Mouse (Mus musculus): ENCODE results near the gene Evi2a. TPM values are rescaled to one million over a fixed set of nuclear protein-coding genes. Genes with fewer than 3 reads are reported as not detected.

Gene Evi2a
- polyA plus RNA-seq, 1 experiment from 2014 or later = 2.9 TPM

- H3K4me2 ChIP-seq (replicated peaks; ENCODE audit: low read depth, low read length) = no peak overlapping the region
- H3K9ac ChIP-seq (ENCODE audit: low read depth, low read length) = no peak overlapping the region
- no peak overlapping the region for H3K4me3 ChIP-seq (ENCODE audit: low read length)
- no peaks in the 10 kb centered on the region for H3K9me3 ChIP-seq (ENCODE audit: control insufficient read depth, low read length)
- WGBS = 91% methylated on average over 3 of the region's 3 CpGs
- peaks cover 5% of the 10 kb centered on the region for H3K4me1 ChIP-seq (ENCODE audit: control insufficient read depth, insufficient read depth, low read length)
- H3K27me3 ChIP-seq (ENCODE audit: control insufficient read depth, insufficient read depth, low read length) = no peaks in the 10 kb centered on the region
- no peak overlapping the region for H3K27ac ChIP-seq (ENCODE audit: low read depth, low read length)
- ATAC-seq (ENCODE audit: low FRiP score, low TSS enrichment) = no peak
- peaks cover 3% of the 10 kb centered on the region; the same call in 1 of the 2 replicates for H3K36me3 ChIP-seq (ENCODE audit: control insufficient read depth, insufficient read depth, low read length)
These were observed 1.8 kb downstream of the Evi2a start for GRCm38 (mm10) chr11:79528601-79529000.

- 88% methylated on average over 5 of the region's 5 CpGs for WGBS
- no peaks in the 10 kb centered on the region for H3K9me3 ChIP-seq (ENCODE audit: control insufficient read depth, low read length)
- H3K27me3 ChIP-seq (ENCODE audit: control insufficient read depth, insufficient read depth, low read length) = no peaks in the 10 kb centered on the region
- H3K4me1 ChIP-seq (ENCODE audit: control insufficient read depth, insufficient read depth, low read length) = peaks cover 7% of the 10 kb centered on the region
- peaks cover 3% of the 10 kb centered on the region; the same call in 1 of the 2 replicates for H3K36me3 ChIP-seq (ENCODE audit: control insufficient read depth, insufficient read depth, low read length)
- no peak overlapping the region for H3K4me3 ChIP-seq (ENCODE audit: low read length)
- H3K27ac ChIP-seq (ENCODE audit: low read depth, low read length) = no peak overlapping the region
- H3K9ac ChIP-seq (ENCODE audit: low read depth, low read length) = no peak overlapping the region
- no peak overlapping the region for H3K4me2 ChIP-seq (replicated peaks; ENCODE audit: low read depth, low read length)
- no peak for ATAC-seq (ENCODE audit: low FRiP score, low TSS enrichment)
These were observed 2.5 kb downstream of the Evi2a start for GRCm38 (mm10) chr11:79527739-79528384.

GRCm38 (mm10) chr11:79527015-79527738 lies 3.2 kb downstream of the Evi2a start:
- Histone ChIP-seq H3K9me3 (ENCODE audit: control insufficient read depth, low read length) (no peaks in the 10 kb centered on the region), H3K9ac (ENCODE audit: low read depth, low read length) (no peak overlapping the region), H3K4me2 (replicated peaks; ENCODE audit: low read depth, low read length) (no peak overlapping the region), H3K36me3 (ENCODE audit: control insufficient read depth, insufficient read depth, low read length) (peaks cover 3% of the 10 kb centered on the region; the same call in 1 of the 2 replicates), H3K4me3 (ENCODE audit: low read length) (no peak overlapping the region), H3K27ac (ENCODE audit: low read depth, low read length) (no peak overlapping the region), H3K4me1 (ENCODE audit: control insufficient read depth, insufficient read depth, low read length) (peaks cover 7% of the 10 kb centered on the region), H3K27me3 (ENCODE audit: control insufficient read depth, insufficient read depth, low read length) (no peaks in the 10 kb centered on the region)
- 80% methylated on average over 15 of the region's 15 CpGs for WGBS
- no peak for ATAC-seq (ENCODE audit: low FRiP score, low TSS enrichment)

GRCm38 (mm10) chr11:79526549-79526948 lies 3.9 kb downstream of the Evi2a start:
- 91% methylated on average over 3 of the region's 3 CpGs for WGBS
- no peak for ATAC-seq (ENCODE audit: low FRiP score, low TSS enrichment)

GRCm38 (mm10) chr11:79524310-79524575 lies 6.2 kb downstream of the Evi2a start:
- ATAC-seq (ENCODE audit: low FRiP score, low TSS enrichment) = peak; percentile 69; the same call in 1 of the 2 replicates
- no peak overlapping the region; the same call in 1 of the 2 replicates for H3K27ac ChIP-seq (ENCODE audit: low read depth, low read length)
- no peaks in the 10 kb centered on the region for H3K27me3 ChIP-seq (ENCODE audit: control insufficient read depth, insufficient read depth, low read length)
- no peaks in the 10 kb centered on the region for H3K36me3 ChIP-seq (ENCODE audit: control insufficient read depth, insufficient read depth, low read length)
- H3K9me3 ChIP-seq (ENCODE audit: control insufficient read depth, low read length) = no peaks in the 10 kb centered on the region
- H3K4me3 ChIP-seq (ENCODE audit: low read length) = no peak overlapping the region
- H3K4me1 ChIP-seq (ENCODE audit: control insufficient read depth, insufficient read depth, low read length) = peaks cover 7% of the 10 kb centered on the region
- no peak overlapping the region for H3K9ac ChIP-seq (ENCODE audit: low read depth, low read length)
- H3K4me2 ChIP-seq (replicated peaks; ENCODE audit: low read depth, low read length) = no peak overlapping the region
- WGBS = 24% methylated on average over 1 of the region's 1 CpGs

More at GRCm38 (mm10) chr11:79526549-79526948, 3.9 kb downstream of the Evi2a start:
- Histone ChIP-seq H3K9ac (ENCODE audit: low read depth, low read length) (no peak overlapping the region), H3K27ac (ENCODE audit: low read depth, low read length) (no peak overlapping the region), H3K4me1 (ENCODE audit: control insufficient read depth, insufficient read depth, low read length) (peaks cover 7% of the 10 kb centered on the region), H3K9me3 (ENCODE audit: control insufficient read depth, low read length) (no peaks in the 10 kb centered on the region), H3K36me3 (ENCODE audit: control insufficient read depth, insufficient read depth, low read length) (peaks cover 3% of the 10 kb centered on the region; the same call in 1 of the 2 replicates), H3K27me3 (ENCODE audit: control insufficient read depth, insufficient read depth, low read length) (no peaks in the 10 kb centered on the region), H3K4me3 (ENCODE audit: low read length) (no peak overlapping the region), H3K4me2 (replicated peaks; ENCODE audit: low read depth, low read length) (no peak overlapping the region)

- Histone ChIP-seq H3K9ac (ENCODE audit: low read depth, low read length) (no peak within 1 kb of the TSS), H3K9me3 (ENCODE audit: control insufficient read depth, low read length) (no peaks in the 10 kb centered on the region), H3K27me3 (ENCODE audit: control insufficient read depth, insufficient read depth, low read length) (no peaks in the 10 kb centered on the region), H3K27ac (ENCODE audit: low read depth, low read length) (peak within 1 kb of the TSS; percentile 33; the same call in 1 of the 2 replicates), H3K36me3 (ENCODE audit: control insufficient read depth, insufficient read depth, low read length) (no peaks in the 10 kb centered on the region), H3K4me3 (ENCODE audit: low read length) (no peak within 1 kb of the TSS), H3K4me2 (replicated peaks; ENCODE audit: low read depth, low read length) (no peak within 1 kb of the TSS), H3K4me1 (ENCODE audit: control insufficient read depth, insufficient read depth, low read length) (peaks cover 7% of the 10 kb centered on the region)
- no peak for ATAC-seq (ENCODE audit: low FRiP score, low TSS enrichment)
- WGBS = 44% methylated on average over 10 of the region's 10 CpGs
These were observed 6.7 kb downstream of the Evi2a start, which contains the start of gene Evi2b for GRCm38 (mm10) chr11:79523560-79524309. Gene Evi2b, minus strand, starts transcription at chr11:79523762.

GRCm38 (mm10) chr11:79522944-79523343 lies 7.5 kb downstream of the Evi2a start:
- no peak overlapping the region for H3K4me3 ChIP-seq (ENCODE audit: low read length)
- no peak overlapping the region for H3K4me2 ChIP-seq (replicated peaks; ENCODE audit: low read depth, low read length)

GRCm38 (mm10) chr11:79521930-79522329 lies 8.5 kb downstream of the Evi2a start:
- H3K4me2 ChIP-seq (replicated peaks; ENCODE audit: low read depth, low read length) = no peak overlapping the region
- peaks cover 7% of the 10 kb centered on the region for H3K4me1 ChIP-seq (ENCODE audit: control insufficient read depth, insufficient read depth, low read length)
- no peak overlapping the region for H3K27ac ChIP-seq (ENCODE audit: low read depth, low read length)
- no peak overlapping the region for H3K9ac ChIP-seq (ENCODE audit: low read depth, low read length)
- no peaks in the 10 kb centered on the region for H3K9me3 ChIP-seq (ENCODE audit: control insufficient read depth, low read length)
- ATAC-seq (ENCODE audit: low FRiP score, low TSS enrichment) = no peak
- no peak overlapping the region for H3K4me3 ChIP-seq (ENCODE audit: low read length)
- H3K36me3 ChIP-seq (ENCODE audit: control insufficient read depth, insufficient read depth, low read length) = no peaks in the 10 kb centered on the region
- no peaks in the 10 kb centered on the region for H3K27me3 ChIP-seq (ENCODE audit: control insufficient read depth, insufficient read depth, low read length)

More at GRCm38 (mm10) chr11:79522944-79523343, 7.5 kb downstream of the Evi2a start:
- Histone ChIP-seq H3K9ac (ENCODE audit: low read depth, low read length) (no peak overlapping the region), H3K36me3 (ENCODE audit: control insufficient read depth, insufficient read depth, low read length) (no peaks in the 10 kb centered on the region), H3K27me3 (ENCODE audit: control insufficient read depth, insufficient read depth, low read length) (no peaks in the 10 kb centered on the region), H3K27ac (ENCODE audit: low read depth, low read length) (no peak overlapping the region), H3K9me3 (ENCODE audit: control insufficient read depth, low read length) (no peaks in the 10 kb centered on the region), H3K4me1 (ENCODE audit: control insufficient read depth, insufficient read depth, low read length) (peaks cover 7% of the 10 kb centered on the region)
- no peak for ATAC-seq (ENCODE audit: low FRiP score, low TSS enrichment)
- WGBS = 79% methylated on average over 1 of the region's 1 CpGs

GRCm38 (mm10) chr11:79520772-79521171 lies 9.6 kb downstream of the Evi2a start:
- Histone ChIP-seq H3K4me1 (ENCODE audit: control insufficient read depth, insufficient read depth, low read length) (peaks cover 7% of the 10 kb centered on the region), H3K4me2 (replicated peaks; ENCODE audit: low read depth, low read length) (no peak overlapping the region), H3K9ac (ENCODE audit: low read depth, low read length) (no peak overlapping the region)

More at GRCm38 (mm10) chr11:79520772-79521171, 9.6 kb downstream of the Evi2a start:
- Histone ChIP-seq H3K27me3 (ENCODE audit: control insufficient read depth, insufficient read depth, low read length) (no peaks in the 10 kb centered on the region), H3K27ac (ENCODE audit: low read depth, low read length) (no peak overlapping the region), H3K4me3 (ENCODE audit: low read length) (no peak overlapping the region), H3K9me3 (ENCODE audit: control insufficient read depth, low read length) (no peaks in the 10 kb centered on the region), H3K36me3 (ENCODE audit: control insufficient read depth, insufficient read depth, low read length) (no peaks in the 10 kb centered on the region)
- no peak for ATAC-seq (ENCODE audit: low FRiP score, low TSS enrichment)

All from kidney, embryonic 14.5 days (tissue).